Mouse (Mus musculus): ENCODE measurements around the gene Zfp628. TPM values are rescaled to one million over a fixed set of nuclear protein-coding genes. Genes with fewer than 3 reads are reported as not detected.
A peak's percentile ranks its signal among the peaks of the same experiment; 100 is the strongest.

The Zfp628 gene
- total and polyA plus RNA-seq, 3 experiments: 6.8 to 9.4 (median 7.5) TPM

DNA sequence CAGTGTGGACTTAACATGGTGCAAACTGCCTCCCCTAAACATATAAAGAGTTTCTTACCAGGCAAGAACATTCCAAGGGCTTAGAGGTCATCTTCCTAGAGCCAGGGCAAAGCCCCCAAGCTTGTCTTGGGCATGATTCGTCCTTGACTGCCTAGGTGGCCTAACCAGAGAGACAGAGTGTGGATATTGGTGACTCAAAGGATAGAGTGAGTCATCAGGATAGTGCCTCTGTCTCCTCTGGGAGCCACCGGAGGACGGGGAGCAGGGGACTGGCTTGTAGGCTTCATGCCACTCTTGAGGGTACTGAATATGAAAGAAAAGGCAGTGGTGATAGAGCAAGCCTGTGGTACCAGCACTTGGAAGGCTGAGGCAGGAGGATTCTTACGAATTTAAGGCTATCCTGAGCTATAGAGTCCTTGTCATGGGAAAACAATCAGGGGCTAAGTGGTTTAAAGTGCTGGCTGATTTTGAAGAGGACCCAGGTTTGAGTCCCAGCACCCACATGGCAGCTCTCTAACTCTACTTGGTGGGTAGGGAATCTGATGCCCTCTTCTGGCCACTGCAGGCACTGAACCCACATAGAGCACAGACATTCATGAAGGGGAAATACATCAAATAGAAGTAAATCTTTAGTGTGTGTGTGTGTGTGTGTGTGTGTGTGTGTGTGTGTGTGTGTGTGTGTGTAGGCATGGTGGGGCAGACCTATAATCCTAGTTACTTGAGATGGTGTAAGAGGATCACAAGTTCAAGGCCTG, 19.3 kb downstream of the Zfp628 start:
- no peak for DNase-seq
- Histone ChIP-seq H3K79me2 (replicated peaks; ENCODE audit: control insufficient read depth, insufficient read depth, low read length) (no peaks in the 10 kb centered on the region), H3K27me3 (ENCODE audit: control insufficient read depth, insufficient read depth, low read length) (no peaks in the 10 kb centered on the region), H3K4me3 (no peak overlapping the region), H3K36me3 (ENCODE audit: control insufficient read depth, insufficient read depth, low read length) (no peaks in the 10 kb centered on the region), H3K9ac (ENCODE audit: low read depth, low read length) (no peak overlapping the region), H3K27ac (no peak overlapping the region), H3K4me1 (ENCODE audit: control insufficient read depth, insufficient read depth, low read length) (no peaks in the 10 kb centered on the region)
- WGBS: 71% methylated on average over 4 of the region's 4 CpGs
- TF ChIP-seq CTCF (IDR thresholded peaks at IDR 0.05) (peak; percentile 30; the same call in 1 of the 2 replicates), POLR2A (IDR thresholded peaks at IDR 0.05; ENCODE audit: insufficient read depth, low read depth, low read length) (no peak)
- intact Hi-C loops (cut with DNase I): loop anchor here (10.0 kb wide), 1 partner anchor 310 kb away; no protein-coding TSS in a partner anchor

DNA sequence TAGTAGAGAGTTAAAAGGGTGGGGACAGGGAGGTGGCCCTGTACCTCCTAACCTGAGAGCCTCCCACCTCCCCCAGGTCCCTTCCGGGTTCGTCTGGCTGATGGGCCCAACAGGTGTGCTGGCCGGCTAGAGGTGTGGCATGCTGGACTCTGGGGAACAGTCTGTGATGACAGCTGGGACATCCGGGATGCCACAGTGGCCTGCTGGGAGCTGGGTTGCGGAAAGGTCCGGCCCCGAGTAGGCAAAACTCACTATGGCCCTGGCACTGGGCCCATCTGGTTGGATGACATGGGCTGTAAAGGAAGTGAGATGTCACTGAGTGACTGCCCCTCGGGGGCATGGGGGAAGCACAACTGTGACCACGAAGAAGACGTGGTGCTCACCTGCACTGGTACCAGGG, 21.8 kb downstream of the Zfp628 start:
- TF ChIP-seq CTCF (IDR thresholded peaks at IDR 0.05) (no peak), POLR2A (IDR thresholded peaks at IDR 0.05; ENCODE audit: insufficient read depth, low read depth, low read length) (no peak), EP300 (IDR thresholded peaks at IDR 0.05; ENCODE audit: insufficient read depth, low read depth, low read length) (no peak)
- H3K27me3 ChIP-seq (ENCODE audit: control insufficient read depth, insufficient read depth, low read length): no peaks in the 10 kb centered on the region
- H3K4me3 ChIP-seq: no peak overlapping the region
- H3K27ac ChIP-seq: no peak overlapping the region
- no peaks in the 10 kb centered on the region for H3K79me2 ChIP-seq (replicated peaks; ENCODE audit: control insufficient read depth, insufficient read depth, low read length)
- no peaks in the 10 kb centered on the region for H3K4me1 ChIP-seq (ENCODE audit: control insufficient read depth, insufficient read depth, low read length)
- intact Hi-C loops (cut with DNase I): loop anchor here (10.0 kb wide), 1 partner anchor 312 kb away; no protein-coding TSS in a partner anchor
- H3K9ac ChIP-seq (ENCODE audit: low read depth, low read length): no peak overlapping the region
- WGBS: 42% methylated on average over 10 of the region's 10 CpGs
- no peak for DNase-seq
- H3K36me3 ChIP-seq (ENCODE audit: control insufficient read depth, insufficient read depth, low read length): no peaks in the 10 kb centered on the region

DNA sequence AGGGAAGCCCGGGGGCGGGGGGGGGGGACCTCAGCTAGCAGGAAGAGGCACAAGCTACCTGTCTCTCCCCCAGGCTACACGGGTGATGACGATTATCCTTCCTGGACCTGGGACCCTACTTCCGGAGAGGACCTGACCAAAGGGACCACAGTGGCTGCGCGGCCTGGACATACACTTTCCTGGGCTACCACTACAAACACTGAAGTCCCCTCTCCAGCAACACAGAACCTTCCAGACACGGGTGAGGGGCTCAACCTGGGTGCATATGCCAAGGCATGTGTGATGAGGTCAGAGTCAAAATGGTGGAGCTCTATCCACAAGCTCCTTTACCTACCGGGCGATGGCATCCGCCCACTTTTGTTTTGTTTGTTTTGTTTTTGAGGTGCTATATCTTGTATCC, 22.4 kb downstream of the Zfp628 start:
- H3K4me3 ChIP-seq: no peak overlapping the region
- 70% methylated on average over 11 of the region's 11 CpGs for WGBS
- no peak for DNase-seq
- no peaks in the 10 kb centered on the region for H3K4me1 ChIP-seq (ENCODE audit: control insufficient read depth, insufficient read depth, low read length)
- intact Hi-C loops (cut with DNase I): loop anchor here (10.0 kb wide), 1 partner anchor 313 kb away; no protein-coding TSS in a partner anchor
- H3K27ac ChIP-seq: no peak overlapping the region
- TF ChIP-seq CTCF (IDR thresholded peaks at IDR 0.05): no peak
- TF ChIP-seq POLR2A (IDR thresholded peaks at IDR 0.05; ENCODE audit: insufficient read depth, low read depth, low read length): no peak
- TF ChIP-seq EP300 (IDR thresholded peaks at IDR 0.05; ENCODE audit: insufficient read depth, low read depth, low read length): no peak
- H3K79me2 ChIP-seq (replicated peaks; ENCODE audit: control insufficient read depth, insufficient read depth, low read length): no peaks in the 10 kb centered on the region
- H3K9ac ChIP-seq (ENCODE audit: low read depth, low read length): no peak overlapping the region
- H3K27me3 ChIP-seq (ENCODE audit: control insufficient read depth, insufficient read depth, low read length): no peaks in the 10 kb centered on the region
- H3K36me3 ChIP-seq (ENCODE audit: control insufficient read depth, insufficient read depth, low read length): no peaks in the 10 kb centered on the region

DNA sequence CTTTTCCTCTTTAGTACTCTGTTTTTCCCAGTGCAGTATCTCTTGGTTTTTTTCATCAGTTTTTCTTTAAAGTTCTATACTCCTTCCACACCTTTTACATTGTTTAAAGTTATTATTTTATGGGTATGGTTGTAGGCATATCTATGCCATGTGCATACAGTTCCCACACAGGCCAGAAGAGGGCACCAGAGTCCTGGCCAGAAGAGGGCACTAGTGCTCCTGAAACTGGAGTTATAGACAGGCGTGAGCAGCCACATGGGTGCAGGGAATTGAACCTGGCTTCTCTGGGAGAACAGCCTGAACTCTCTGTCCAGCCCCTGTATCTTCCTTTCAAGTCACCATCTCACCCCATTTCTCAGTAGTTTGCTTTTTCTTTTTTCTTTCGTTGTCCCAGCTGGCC, 23.4 kb downstream of the Zfp628 start:
- WGBS: 30% methylated on average over 2 of the region's 2 CpGs
- TF ChIP-seq EP300 (IDR thresholded peaks at IDR 0.05; ENCODE audit: insufficient read depth, low read depth, low read length) (0 out of 2 replicates have a peak, but pooled peaks have one; percentile 45), CTCF (IDR thresholded peaks at IDR 0.05) (peak; percentile 100), POLR2A (IDR thresholded peaks at IDR 0.05; ENCODE audit: insufficient read depth, low read depth, low read length) (no peak)
- H3K4me3 ChIP-seq: no peak overlapping the region
- peak; percentile 67 to 86 for DNase-seq
- intact Hi-C loops (cut with DNase I): loop anchor here (10.0 kb wide), 1 partner anchor 314 kb away; no protein-coding TSS in a partner anchor
- peaks cover 1% of the 10 kb centered on the region for H3K4me1 ChIP-seq (ENCODE audit: control insufficient read depth, insufficient read depth, low read length)
- no peaks in the 10 kb centered on the region for H3K79me2 ChIP-seq (replicated peaks; ENCODE audit: control insufficient read depth, insufficient read depth, low read length)
- no peaks in the 10 kb centered on the region for H3K36me3 ChIP-seq (ENCODE audit: control insufficient read depth, insufficient read depth, low read length)
- no peak overlapping the region for H3K9ac ChIP-seq (ENCODE audit: low read depth, low read length)
- no peaks in the 10 kb centered on the region for H3K27me3 ChIP-seq (ENCODE audit: control insufficient read depth, insufficient read depth, low read length)
- H3K27ac ChIP-seq: no peak overlapping the region

DNA sequence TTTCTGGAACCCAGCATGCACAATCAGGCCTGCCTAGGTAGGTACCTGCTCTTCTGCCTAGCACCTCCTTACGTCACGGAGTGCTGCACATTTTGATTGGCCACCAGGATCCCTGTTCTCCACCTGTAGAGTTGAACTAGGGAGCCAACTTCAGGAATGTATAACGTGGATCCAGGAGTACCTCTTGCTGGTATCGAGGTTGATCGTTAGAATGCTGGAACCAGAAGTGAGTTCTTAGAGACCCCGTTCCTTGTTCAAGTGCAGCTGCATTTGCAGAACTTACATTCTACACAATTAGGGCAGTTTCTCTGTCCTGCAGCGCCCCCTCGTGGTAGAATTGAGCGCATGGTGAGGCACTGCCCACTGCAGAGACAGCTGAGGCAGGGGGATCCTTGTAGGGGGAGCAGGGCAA, 25.1 kb downstream of the Zfp628 start:
- Histone ChIP-seq H3K4me1 (ENCODE audit: control insufficient read depth, insufficient read depth, low read length) (peaks cover 3% of the 10 kb centered on the region), H3K9ac (ENCODE audit: low read depth, low read length) (no peak overlapping the region), H3K79me2 (replicated peaks; ENCODE audit: control insufficient read depth, insufficient read depth, low read length) (no peaks in the 10 kb centered on the region), H3K4me3 (no peak overlapping the region), H3K27me3 (ENCODE audit: control insufficient read depth, insufficient read depth, low read length) (no peaks in the 10 kb centered on the region), H3K36me3 (ENCODE audit: control insufficient read depth, insufficient read depth, low read length) (no peaks in the 10 kb centered on the region), H3K27ac (no peak overlapping the region)
- peak; percentile 79 to 86 for DNase-seq
- intact Hi-C loops (cut with DNase I): loop anchor here (1.0 to 5.0 kb wide), 5 partner anchors 29 to 383 kb away; partner anchors contain the start of genes Fiz1, Rasl2-9, Ube2s and Zfp524
- TF ChIP-seq EP300 (IDR thresholded peaks at IDR 0.05; ENCODE audit: insufficient read depth, low read depth, low read length): no peak
- peak; percentile 97 for TF ChIP-seq CTCF (IDR thresholded peaks at IDR 0.05)
- WGBS: 17% methylated on average over 9 of the region's 9 CpGs

DNA sequence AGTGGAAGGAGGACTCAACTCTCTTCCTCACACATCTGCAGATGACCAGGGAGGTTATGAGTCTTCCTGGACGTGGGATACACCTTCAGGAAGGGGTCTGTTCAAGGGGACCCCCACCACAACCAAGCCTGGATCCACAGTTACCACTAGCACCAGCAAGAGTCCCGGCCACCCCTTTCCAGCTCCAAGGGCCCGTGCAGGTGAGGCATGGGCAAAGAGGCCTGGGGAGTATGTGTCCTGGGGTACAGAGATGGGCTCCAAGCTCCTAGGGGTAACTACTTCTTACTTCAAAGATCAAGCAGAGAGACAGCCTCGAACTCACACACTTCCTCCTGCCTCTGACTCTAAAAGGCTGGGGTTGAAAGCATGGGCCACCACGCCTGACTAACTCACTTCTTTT, 27.7 kb downstream of the Zfp628 start:
- Histone ChIP-seq H3K27ac (no peak overlapping the region), H3K4me1 (ENCODE audit: control insufficient read depth, insufficient read depth, low read length) (peaks cover 3% of the 10 kb centered on the region), H3K27me3 (ENCODE audit: control insufficient read depth, insufficient read depth, low read length) (no peaks in the 10 kb centered on the region), H3K4me3 (no peak overlapping the region), H3K36me3 (ENCODE audit: control insufficient read depth, insufficient read depth, low read length) (no peaks in the 10 kb centered on the region), H3K9ac (ENCODE audit: low read depth, low read length) (no peak overlapping the region), H3K79me2 (replicated peaks; ENCODE audit: control insufficient read depth, insufficient read depth, low read length) (no peaks in the 10 kb centered on the region)
- intact Hi-C loops (cut with DNase I): loop anchor here (1.0 to 5.0 kb wide), 6 partner anchors 22 to 185 kb away; partner anchors contain the start of genes Fiz1, Rasl2-9, Sbk2 and Ube2s
- TF ChIP-seq POLR2A (IDR thresholded peaks at IDR 0.05; ENCODE audit: insufficient read depth, low read depth, low read length) (no peak), EP300 (IDR thresholded peaks at IDR 0.05; ENCODE audit: insufficient read depth, low read depth, low read length) (no peak), CTCF (IDR thresholded peaks at IDR 0.05) (no peak)
- no peak for DNase-seq
- WGBS: 40% methylated on average over 5 of the region's 5 CpGs

All from heart, adult 2 months (tissue).